Mouse (Mus musculus): ENCODE measurements around the gene Xirp1.

GRCm38 (mm10) chr9:119993092-119993844, 30.1 kb downstream of the Xirp1 start:
- no peak for TF ChIP-seq POLR2A (IDR thresholded peaks at IDR 0.05; ENCODE audit: borderline replicate concordance, insufficient read depth, low read length)
- TF ChIP-seq CTCF (IDR thresholded peaks at IDR 0.05; ENCODE audit: borderline replicate concordance, insufficient read depth, low read depth, low read length): no peak
